Mouse (Mus musculus): ENCODE measurements at regions not wholly inside any gene's neighbourhood (a gene's known extent, or its start where the extent isn't known, plus 50 kb on each side); places are given as distances from the start of the nearest gene placed in this dataset.
A peak's percentile ranks its signal among the peaks of the same experiment; 100 is the strongest.

- Histone ChIP-seq H3K9ac (replicated peaks) (no peak overlapping the region), H3K4me1 (no peaks in the 10 kb centered on the region)
These were observed 983.3 kb upstream of the Nr2f1 start for GRCm38 (mm10) chr13:79182630-79183412.

GRCm38 (mm10) chr13:79158757-79159156 lies 959.2 kb upstream of the Nr2f1 start:
- Histone ChIP-seq H3K9me3 (replicated peaks) (no peaks in the 10 kb centered on the region), H3K4me1 (no peaks in the 10 kb centered on the region), H3K27me3 (replicated peaks) (no peaks in the 10 kb centered on the region), H3K4me3 (replicated peaks) (no peak overlapping the region), H3K27ac (replicated peaks) (no peak overlapping the region), H3K4me2 (no peak overlapping the region), H3K36me3 (no peaks in the 10 kb centered on the region), H3K9ac (replicated peaks) (no peak overlapping the region)
- ATAC-seq (ENCODE audit: low FRiP score) = no peak
- WGBS = 66% methylated on average over 3 of the region's 3 CpGs

More at GRCm38 (mm10) chr13:79182630-79183412, 983.3 kb upstream of the Nr2f1 start:
- Histone ChIP-seq H3K4me2 (no peak overlapping the region), H3K27ac (replicated peaks) (no peak overlapping the region), H3K36me3 (no peaks in the 10 kb centered on the region), H3K27me3 (replicated peaks) (no peaks in the 10 kb centered on the region), H3K9me3 (replicated peaks) (no peaks in the 10 kb centered on the region), H3K4me3 (replicated peaks) (no peak overlapping the region)
- ATAC-seq (ENCODE audit: low FRiP score) = no peak
- 82% methylated on average over 6 of the region's 6 CpGs for WGBS

GRCm38 (mm10) chr13:79142903-79143302 lies 943.3 kb upstream of the Nr2f1 start:
- H3K4me1 ChIP-seq = no peaks in the 10 kb centered on the region
- no peak overlapping the region for H3K9ac ChIP-seq (replicated peaks)
- ATAC-seq (ENCODE audit: low FRiP score) = peak; percentile 63; the same call in 1 of the 2 replicates
- no peak overlapping the region for H3K27ac ChIP-seq (replicated peaks)
- no peak overlapping the region for H3K4me3 ChIP-seq (replicated peaks)
- H3K36me3 ChIP-seq = no peaks in the 10 kb centered on the region
- no peaks in the 10 kb centered on the region for H3K27me3 ChIP-seq (replicated peaks)
- no peak overlapping the region for H3K4me2 ChIP-seq
- no peaks in the 10 kb centered on the region for H3K9me3 ChIP-seq (replicated peaks)
- 28% methylated on average over 1 of the region's 1 CpGs for WGBS

- Histone ChIP-seq H3K27ac (replicated peaks) (no peak overlapping the region), H3K4me2 (no peak overlapping the region), H3K4me3 (replicated peaks) (no peak overlapping the region), H3K4me1 (no peaks in the 10 kb centered on the region), H3K9me3 (replicated peaks) (no peaks in the 10 kb centered on the region), H3K27me3 (replicated peaks) (no peaks in the 10 kb centered on the region), H3K36me3 (no peaks in the 10 kb centered on the region), H3K9ac (replicated peaks) (no peak overlapping the region)
- no peak for ATAC-seq (ENCODE audit: low FRiP score)
- WGBS = 11% methylated on average over 5 of the region's 5 CpGs
These were observed 941.9 kb upstream of the Nr2f1 start for GRCm38 (mm10) chr13:79141362-79141966.

GRCm38 (mm10) chr13:79138747-79139146 lies 939.2 kb upstream of the Nr2f1 start:
- Histone ChIP-seq H3K9me3 (replicated peaks) (no peaks in the 10 kb centered on the region), H3K27me3 (replicated peaks) (no peaks in the 10 kb centered on the region), H3K9ac (replicated peaks) (no peak overlapping the region), H3K36me3 (no peaks in the 10 kb centered on the region), H3K4me3 (replicated peaks) (no peak overlapping the region), H3K27ac (replicated peaks) (no peak overlapping the region), H3K4me1 (peaks cover 4% of the 10 kb centered on the region; the same call in 1 of the 2 replicates), H3K4me2 (no peak overlapping the region)
- 73% methylated on average over 2 of the region's 2 CpGs for WGBS
- no peak for ATAC-seq (ENCODE audit: low FRiP score)

GRCm38 (mm10) chr13:79136726-79137125 lies 937.2 kb upstream of the Nr2f1 start:
- no peaks in the 10 kb centered on the region for H3K36me3 ChIP-seq
- H3K27me3 ChIP-seq (replicated peaks) = no peaks in the 10 kb centered on the region
- H3K4me2 ChIP-seq = no peak overlapping the region
- H3K4me3 ChIP-seq (replicated peaks) = no peak overlapping the region
- no peak overlapping the region for H3K27ac ChIP-seq (replicated peaks)
- H3K9me3 ChIP-seq (replicated peaks) = no peaks in the 10 kb centered on the region
- WGBS = 24% methylated on average over 1 of the region's 1 CpGs
- ATAC-seq (ENCODE audit: low FRiP score) = no peak
- peaks cover 5% of the 10 kb centered on the region; the same call in 1 of the 2 replicates for H3K4me1 ChIP-seq
- no peak overlapping the region for H3K9ac ChIP-seq (replicated peaks)
